Mouse (Mus musculus) neural tube, embryonic 11.5 days (tissue): Measurements from ENCODE around the gene Faap20. TPM values are rescaled to one million over a fixed set of nuclear protein-coding genes. Genes with fewer than 3 reads are reported as not detected.

Experiments
- ATAC-seq: fragments of 200-750 bp; cut with Nextera tagmentation; 2 replicates; pipeline ENCODE4 v1.8.0; 2017; ENCODE audit warnings: moderate number of reproducible peaks, mild to moderate bottlenecking, moderate TSS enrichment, moderate library complexity; ENCODE audit not compliant: insufficient read depth, low FRiP score, low TSS enrichment
- DNase-seq: peaks from one replicate; pipeline ENCODE4 v3.0.0-alpha.2; 2015; ENCODE audit warnings: low spot score
- H3K27ac ChIP-seq: fragments of 300-500 bp; sonication (generic); 2 replicates; pipeline ENCODE4 v1.5.1; 2014; ENCODE audit warnings: low read depth, mild to moderate bottlenecking, low read length
- H3K27me3 ChIP-seq: fragments of 300-500 bp; sonication (generic); 2 replicates; pipeline ENCODE4 v1.6.1; 2014; ENCODE audit warnings: mild to moderate bottlenecking, low read length, mixed read lengths; ENCODE audit not compliant: control insufficient read depth, insufficient read depth
- H3K36me3 ChIP-seq: fragments of 300-500 bp; sonication (generic); 2 replicates; pipeline ENCODE4 v1.6.1; 2014; ENCODE audit warnings: mild to moderate bottlenecking, low read length, moderate library complexity, mixed read lengths; ENCODE audit not compliant: control insufficient read depth, insufficient read depth
- H3K4me1 ChIP-seq: fragments of 300-500 bp; sonication (generic); 2 replicates; pipeline ENCODE4 v1.6.1; 2014; ENCODE audit warnings: low read length, mixed read lengths; ENCODE audit not compliant: control insufficient read depth, insufficient read depth
- H3K4me2 ChIP-seq: fragments of 300-500 bp; sonication (generic); 2 replicates; pipeline ENCODE4 v1.6.1; 2014; ENCODE audit warnings: low read depth, mild to moderate bottlenecking, moderate library complexity
- H3K4me3 ChIP-seq: fragments of 300-500 bp; sonication (generic); 2 replicates; pipeline ENCODE4 v1.5.1; 2014; ENCODE audit warnings: low read depth, low read length
- H3K9ac ChIP-seq: fragments of 300-500 bp; sonication (generic); 2 replicates; pipeline ENCODE4 v1.6.1; 2014; ENCODE audit warnings: mild to moderate bottlenecking, low read length
- H3K9me3 ChIP-seq: fragments of 300-500 bp; sonication (generic); 2 replicates; pipeline ENCODE4 v1.6.1; 2016; ENCODE audit warnings: low read length; ENCODE audit not compliant: control insufficient read depth
- WGBS: fragments of 180-500 bp; shearing (Covaris S2); extraction: QIAGEN DNeasy Blood & Tissue Kit; methylation state at CpG from one replicate; pipeline ENCODE4 v1.1.7; 2014; 5-methylcytosine and 5-hydroxymethylcytosine counted together
- polyA plus RNA-seq: library from polyadenylated mRNA; unstranded; fragments of >200 nt; fragmentation: Nextera tagmentation; extraction: Ambion mirVana; gene quantifications from 2 replicates; pipeline ENCODE4 v1.2.1, GENCODE M21; 2014

Gene Faap20
- polyA plus RNA-seq, 1 experiment from 2014 or later = 96.6 TPM

DNA sequence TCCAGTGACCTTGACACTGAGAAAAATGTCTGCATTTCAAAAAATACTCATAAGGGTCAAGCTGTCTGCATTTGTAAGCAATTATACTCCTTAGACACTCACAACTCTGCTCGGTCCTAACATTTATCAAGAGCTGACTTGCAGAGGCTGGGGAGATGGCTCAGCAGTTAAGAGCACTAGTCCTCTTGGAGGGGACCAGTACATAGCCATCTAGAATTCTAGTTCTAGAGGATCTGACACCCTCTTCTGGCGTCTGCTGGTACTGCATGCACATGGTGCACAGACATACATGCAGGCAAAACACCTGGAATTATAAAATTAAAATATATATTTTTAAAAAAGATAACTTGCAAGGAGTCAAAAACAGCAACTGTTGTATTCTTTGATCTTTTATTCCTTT is 47.5 kb downstream of the Faap20 start:
- WGBS = 58% methylated on average over 2 of the region's 2 CpGs
- Histone ChIP-seq H3K36me3 (no peaks in the 10 kb centered on the region), H3K9ac (no peak overlapping the region), H3K4me2 (no peak overlapping the region), H3K27ac (no peak overlapping the region), H3K4me3 (no peak overlapping the region), H3K9me3 (no peaks in the 10 kb centered on the region), H3K27me3 (no peaks in the 10 kb centered on the region), H3K4me1 (no peaks in the 10 kb centered on the region)
- no peak for DNase-seq
- no peak for ATAC-seq

DNA sequence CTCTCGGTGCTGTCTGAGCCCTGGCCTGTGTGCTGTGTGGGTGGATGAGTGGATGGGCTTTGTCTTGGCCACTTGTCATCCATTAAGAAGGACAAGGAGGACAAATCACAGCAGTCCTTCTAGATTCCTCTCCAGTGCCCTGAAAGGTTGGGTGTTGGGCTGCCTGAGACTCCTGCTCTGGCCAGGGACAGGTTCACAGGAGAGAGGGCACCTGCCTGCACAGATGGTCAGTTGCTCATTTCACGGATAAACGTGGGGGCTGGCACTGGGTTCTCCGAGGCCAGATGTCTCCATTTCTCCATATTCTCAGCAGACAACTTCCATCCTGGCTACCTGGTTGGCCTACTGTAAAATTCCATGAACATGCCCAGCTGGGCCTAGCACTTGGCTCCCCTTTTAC is 49.2 kb downstream of the Faap20 start:
- no peaks in the 10 kb centered on the region for H3K36me3 ChIP-seq
- H3K4me2 ChIP-seq = no peak overlapping the region
- no peak overlapping the region for H3K4me3 ChIP-seq
- H3K9me3 ChIP-seq = no peaks in the 10 kb centered on the region
- WGBS = 94% methylated on average over 4 of the region's 4 CpGs
- no peak overlapping the region for H3K27ac ChIP-seq
- H3K27me3 ChIP-seq = no peaks in the 10 kb centered on the region
- no peak for ATAC-seq
- no peak for DNase-seq
- no peaks in the 10 kb centered on the region for H3K4me1 ChIP-seq
- H3K9ac ChIP-seq = no peak overlapping the region

GRCm38 (mm10) chr4:155300421-155301097 is 51.0 kb downstream of the Faap20 start:
- Histone ChIP-seq H3K9me3 (no peaks in the 10 kb centered on the region), H3K36me3 (no peaks in the 10 kb centered on the region), H3K4me3 (no peak overlapping the region), H3K9ac (no peak overlapping the region), H3K27me3 (no peaks in the 10 kb centered on the region), H3K27ac (no peak overlapping the region), H3K4me2 (no peak overlapping the region), H3K4me1 (no peaks in the 10 kb centered on the region)
- WGBS = 78% methylated on average over 21 of the region's 21 CpGs
- ATAC-seq (no peak), DNase-seq (no peak)

GRCm38 (mm10) chr4:155301098-155301447 is 51.5 kb downstream of the Faap20 start:
- H3K4me3 ChIP-seq = no peak overlapping the region
- no peaks in the 10 kb centered on the region for H3K27me3 ChIP-seq
- no peak overlapping the region for H3K4me2 ChIP-seq
- H3K9ac ChIP-seq = no peak overlapping the region
- no peaks in the 10 kb centered on the region for H3K36me3 ChIP-seq
- 93% methylated on average over 7 of the region's 7 CpGs for WGBS
- H3K27ac ChIP-seq = no peak overlapping the region
- no peak for DNase-seq
- no peak for ATAC-seq
- no peaks in the 10 kb centered on the region for H3K4me1 ChIP-seq
- no peaks in the 10 kb centered on the region for H3K9me3 ChIP-seq

- no peak overlapping the region for H3K27ac ChIP-seq
- no peak overlapping the region for H3K4me3 ChIP-seq
- no peaks in the 10 kb centered on the region for H3K27me3 ChIP-seq
- no peaks in the 10 kb centered on the region for H3K9me3 ChIP-seq
- ATAC-seq (no peak), DNase-seq (no peak)
- no peaks in the 10 kb centered on the region for H3K36me3 ChIP-seq
- H3K4me1 ChIP-seq = peaks cover 2% of the 10 kb centered on the region; the same call in 1 of the 2 replicates
- no peak overlapping the region for H3K4me2 ChIP-seq
- H3K9ac ChIP-seq = no peak overlapping the region
- 51% methylated on average over 4 of the region's 4 CpGs for WGBS
These were observed 52.4 kb downstream of the Faap20 start for GRCm38 (mm10) chr4:155301965-155302364.

DNA sequence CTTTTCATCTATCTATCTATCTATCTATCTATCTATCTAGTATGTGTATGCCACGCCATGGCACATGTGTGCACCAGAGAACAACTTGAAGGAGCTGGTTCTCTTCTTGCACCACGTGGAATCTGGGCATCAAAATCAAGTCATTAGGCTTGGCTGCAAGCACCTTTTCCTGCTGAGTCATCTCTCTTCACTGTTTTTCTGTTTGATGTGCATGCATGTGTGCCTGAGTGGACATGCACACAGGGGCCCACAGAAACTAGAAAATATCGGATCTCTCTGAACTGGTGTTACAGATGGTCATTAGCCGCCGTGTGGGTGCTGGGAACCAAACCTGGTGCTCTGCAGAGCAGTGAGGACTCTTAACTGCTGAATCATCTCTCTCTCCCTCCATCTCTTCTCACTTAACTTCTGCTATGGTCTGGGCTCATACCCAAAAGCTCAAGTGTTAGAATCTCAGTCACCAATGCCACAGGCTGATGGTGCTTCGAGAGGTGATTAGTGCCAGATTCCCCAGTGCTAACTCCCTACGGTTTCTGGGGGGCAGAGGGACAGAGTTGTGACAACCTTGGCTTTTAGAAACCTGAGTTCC is 55.0 kb downstream of the Faap20 start:
- WGBS = 91% methylated on average over 7 of the region's 7 CpGs
- DNase-seq = no peak
- H3K4me3 ChIP-seq = no peak overlapping the region

GRCm38 (mm10) chr4:155305531-155306031 is 56.0 kb downstream of the Faap20 start:
- Histone ChIP-seq H3K27ac (no peak overlapping the region), H3K27me3 (no peaks in the 10 kb centered on the region), H3K4me3 (no peak overlapping the region), H3K4me1 (peaks cover 2% of the 10 kb centered on the region), H3K9me3 (no peaks in the 10 kb centered on the region), H3K9ac (no peak overlapping the region), H3K36me3 (no peaks in the 10 kb centered on the region), H3K4me2 (no peak overlapping the region)
- ATAC-seq = no peak
- DNase-seq = no peak
- WGBS = 68% methylated on average over 8 of the region's 8 CpGs

More for the DNA sequence above, 55.0 kb downstream of the Faap20 start:
- no peak overlapping the region for H3K9ac ChIP-seq
- no peak overlapping the region for H3K27ac ChIP-seq
- no peaks in the 10 kb centered on the region for H3K27me3 ChIP-seq
- peaks cover 2% of the 10 kb centered on the region for H3K4me1 ChIP-seq
- H3K4me2 ChIP-seq = no peak overlapping the region
- H3K36me3 ChIP-seq = no peaks in the 10 kb centered on the region
- ATAC-seq = no peak
- no peaks in the 10 kb centered on the region for H3K9me3 ChIP-seq
